Mouse (Mus musculus): ENCODE measurements around the gene Mbd6.

- TF ChIP-seq CTCF (IDR thresholded peaks at IDR 0.05; ENCODE audit: borderline replicate concordance, insufficient read depth, low read depth, low read length) (peak; percentile 16; the same call in 1 of the 2 replicates), POLR2A (IDR thresholded peaks at IDR 0.05; ENCODE audit: borderline replicate concordance, insufficient read depth, low read length) (no peak)
Observed at GRCm38 (mm10) chr10:127332211-127332874, 43.5 kb upstream of the Mbd6 start.
